Mouse (Mus musculus) liver, postnatal 0 days (tissue): ENCODE results near the gene Rhpn2. TPM values are rescaled to one million over a fixed set of nuclear protein-coding genes. Genes with fewer than 3 reads are reported as not detected.

ENCODE experiments used
- ATAC-seq: fragments of 200-750 bp; cut with Nextera tagmentation; 2 replicates; pipeline ENCODE4 v1.8.0; 2017; ENCODE audit warnings: mild to moderate bottlenecking, moderate library complexity
- DNase-seq: peaks from one replicate; pipeline ENCODE4 v3.0.0-alpha.2; 2016
- H3K27ac ChIP-seq: fragments of 300-500 bp; sonication (generic); 2 replicates; pipeline ENCODE4 v1.5.1; 2014; ENCODE audit warnings: antibody characterized with exemption, moderate library complexity, mild to moderate bottlenecking, low read depth
- H3K27me3 ChIP-seq: fragments of 300-500 bp; sonication (generic); 2 replicates; pipeline ENCODE4 v1.6.1; 2014; ENCODE audit warnings: low read length, control low read depth, mixed read lengths; ENCODE audit not compliant: insufficient read depth
- H3K36me3 ChIP-seq: fragments of 300-500 bp; sonication (generic); replicated peaks from 2 replicates; pipeline ENCODE4 v1.6.1; 2014; ENCODE audit warnings: mild to moderate bottlenecking, control low read depth, low read length, moderate library complexity, mixed read lengths; ENCODE audit not compliant: insufficient read depth
- H3K4me1 ChIP-seq: fragments of 300-500 bp; sonication (generic); 2 replicates; pipeline ENCODE4 v1.6.1; 2014; ENCODE audit warnings: antibody characterized with exemption, mild to moderate bottlenecking, control low read depth; ENCODE audit not compliant: insufficient read depth
- H3K4me2 ChIP-seq: fragments of 300-500 bp; sonication (generic); 2 replicates; pipeline ENCODE4 v1.6.1; 2014; ENCODE audit warnings: low read depth, mild to moderate bottlenecking, low read length, moderate library complexity, mixed read lengths
- H3K4me3 ChIP-seq: fragments of 300-500 bp; sonication (generic); 2 replicates; pipeline ENCODE4 v1.5.1; 2014; ENCODE audit warnings: low read depth, low read length
- H3K9ac ChIP-seq: fragments of 300-500 bp; sonication (generic); replicated peaks from 2 replicates; pipeline ENCODE4 v1.6.1; 2014; ENCODE audit warnings: mild to moderate bottlenecking, moderate library complexity
- H3K9me3 ChIP-seq: fragments of 300-500 bp; sonication (generic); 2 replicates; pipeline ENCODE4 v1.6.1; 2016; ENCODE audit warnings: mild to moderate bottlenecking, control low read depth, low read length, mixed read lengths
- CTCF ChIP-seq: sonication (generic); IDR thresholded peaks from 2 replicates; pipeline ENCODE4 v1.5.1; 2016; ENCODE audit warnings: antibody characterized with exemption, low read depth
- EP300 ChIP-seq: IDR thresholded peaks from 2 replicates; pipeline ENCODE4 v1.6.1; 2016; ENCODE audit warnings: antibody characterized with exemption, low read depth, mild to moderate bottlenecking
- WGBS: fragments of 180-500 bp; shearing (Covaris S2); extraction: QIAGEN DNeasy Blood & Tissue Kit; methylation state at CpG from one replicate; pipeline ENCODE4 v1.1.7; 2014; ENCODE audit not compliant: insufficient replicate concordance; 5-methylcytosine and 5-hydroxymethylcytosine counted together
- polyA plus RNA-seq: library from polyadenylated mRNA; unstranded; fragments of >200 nt; fragmentation: Nextera tagmentation; extraction: Ambion mirVana; gene quantifications from 2 replicates; pipeline ENCODE4 v1.2.1, GENCODE M21; 2015

The Rhpn2 gene
- polyA plus RNA-seq, 1 experiment from 2014 or later = 8.1 TPM

DNA sequence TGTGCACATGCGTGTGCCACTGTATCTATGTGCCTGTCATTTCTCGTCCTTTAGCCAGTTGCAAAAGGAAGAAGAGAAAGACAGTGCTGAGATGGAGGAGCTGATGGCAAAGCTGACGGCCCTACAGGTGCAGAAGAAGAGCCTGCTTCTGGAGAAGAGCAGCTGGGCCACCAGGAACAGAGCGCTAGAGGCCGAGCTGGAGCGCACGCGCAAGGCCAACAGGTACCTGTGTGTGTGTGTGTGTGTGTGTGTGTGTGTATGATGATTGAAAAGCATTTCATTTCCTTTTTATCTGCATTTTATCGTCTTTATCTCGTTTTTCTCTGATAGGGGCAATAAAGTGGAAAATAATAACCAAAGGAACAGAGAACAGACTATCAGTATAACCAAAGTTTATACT, 94.2 kb downstream of the Rhpn2 start:
- ATAC-seq (no peak), DNase-seq (no peak)
- WGBS = 90% methylated on average over 10 of the region's 10 CpGs
- TF ChIP-seq EP300 = no peak
- no peak for TF ChIP-seq CTCF
- Histone ChIP-seq H3K4me1 (no peaks in the 10 kb centered on the region), H3K27ac (no peak overlapping the region), H3K27me3 (no peaks in the 10 kb centered on the region), H3K9ac (no peak overlapping the region), H3K4me3 (no peak overlapping the region), H3K36me3 (peaks cover 37% of the 10 kb centered on the region), H3K9me3 (no peaks in the 10 kb centered on the region), H3K4me2 (no peak overlapping the region)

DNA sequence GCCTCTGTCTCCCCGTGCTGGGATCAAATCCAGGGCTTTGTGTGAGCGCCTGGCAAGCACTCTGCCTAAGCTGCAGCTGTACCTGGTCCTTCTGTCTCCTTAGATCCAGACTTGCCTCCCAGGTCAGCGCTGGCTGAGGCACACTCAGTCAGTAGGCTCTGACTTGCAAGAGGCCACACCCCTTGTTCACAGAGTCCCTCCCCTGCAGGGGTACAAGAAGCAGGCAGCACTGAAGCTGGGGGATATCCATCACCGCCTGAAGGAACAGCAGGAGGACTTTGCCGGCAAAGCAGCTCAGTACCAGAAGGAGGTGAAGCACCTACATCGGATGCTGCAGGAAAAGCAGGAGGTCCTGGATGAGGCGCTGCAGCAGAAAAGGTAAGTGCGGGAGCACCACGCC, 101.3 kb downstream of the Rhpn2 start:
- H3K4me3 ChIP-seq = no peak overlapping the region
- H3K36me3 ChIP-seq = peaks cover 49% of the 10 kb centered on the region
- 85% methylated on average over 9 of the region's 9 CpGs for WGBS
- H3K27ac ChIP-seq = no peak overlapping the region
- ATAC-seq (no peak), DNase-seq (no peak)
- no peaks in the 10 kb centered on the region for H3K27me3 ChIP-seq
- H3K4me2 ChIP-seq = no peak overlapping the region
- no peaks in the 10 kb centered on the region for H3K4me1 ChIP-seq
- TF ChIP-seq EP300 (no peak), CTCF (no peak)
- no peaks in the 10 kb centered on the region for H3K9me3 ChIP-seq
- H3K9ac ChIP-seq = no peak overlapping the region

Other genes with a start within 250 kb of the Rhpn2 start
- 20.2 and 34.0 TPM in 2 replicates for gene Cebpa, start 214.9 kb upstream of the Rhpn2 start, polyA plus RNA-seq
- gene Slc7a10, start 147.8 kb upstream of the Rhpn2 start, polyA plus RNA-seq = 0.12 TPM in 2 replicates
- 0.61 and 0.69 TPM in 2 replicates for gene Lrp3, start 118.7 kb upstream of the Rhpn2 start, polyA plus RNA-seq
- gene Gpatch1, start 15.7 kb upstream of the Rhpn2 start, polyA plus RNA-seq = 4.9 and 5.6 TPM in 2 replicates
- 9.3 and 11.4 TPM in 2 replicates for gene Faap24, start 62.7 kb downstream of the Rhpn2 start, polyA plus RNA-seq
- gene Cep89, start 62.9 kb downstream of the Rhpn2 start, polyA plus RNA-seq = 9.1 and 10.3 TPM in 2 replicates
- 0.15 and 0.27 TPM in 2 replicates for gene Slc7a9, start 114.6 kb downstream of the Rhpn2 start, polyA plus RNA-seq
- 0.13 and 0.26 TPM in 2 replicates for gene Tdrd12, start 203.6 kb downstream of the Rhpn2 start, polyA plus RNA-seq
- 79.4 and 79.9 TPM in 2 replicates for gene Nudt19, start 222.1 kb downstream of the Rhpn2 start, polyA plus RNA-seq